Mouse (Mus musculus): ENCODE measurements around the gene Srsf2. TPM values are rescaled to one million over a fixed set of nuclear protein-coding genes. Genes with fewer than 3 reads are reported as not detected.

Srsf2 gene
- polyA plus RNA-seq, 1 experiment from 2014 or later = 818 TPM

DNA sequence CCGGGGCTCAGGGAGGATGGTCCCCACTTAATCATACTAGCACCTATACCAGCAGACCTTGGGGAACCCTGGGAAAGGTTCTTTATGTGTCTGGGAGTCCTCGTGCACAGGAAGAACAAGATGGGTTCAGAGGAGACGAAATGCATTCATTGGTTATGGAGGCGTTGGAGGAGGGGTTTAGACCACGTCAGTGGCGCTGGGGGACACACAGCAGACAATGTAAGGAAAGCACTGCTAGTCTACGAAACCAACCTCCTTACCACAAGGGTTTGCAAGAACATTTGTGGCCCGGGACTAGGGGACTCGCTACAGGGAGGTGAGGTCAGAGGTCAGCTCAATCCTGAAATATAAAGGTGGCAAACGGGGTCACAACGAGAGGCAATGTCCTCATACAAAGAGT is 42.4 kb downstream of the Srsf2 start:
- Histone ChIP-seq H3K9me3 (no peaks in the 10 kb centered on the region), H3K27me3 (ENCODE audit: insufficient read depth, poor library complexity, severe bottlenecking) (peaks cover 9% of the 10 kb centered on the region), H3K27ac (peak overlapping the region; percentile 93), H3K4me1 (replicated peaks) (peaks cover 77% of the 10 kb centered on the region), H3K36me3 (0 out of 2 replicates have a peak, but pooled peaks cover 2% of the 10 kb centered on the region), H3K4me3 (peak overlapping the region; percentile 48)
- 35% methylated on average over 11 of the region's 11 CpGs for WGBS
- no peak for DNase-seq (ENCODE audit: low spot score)

DNA sequence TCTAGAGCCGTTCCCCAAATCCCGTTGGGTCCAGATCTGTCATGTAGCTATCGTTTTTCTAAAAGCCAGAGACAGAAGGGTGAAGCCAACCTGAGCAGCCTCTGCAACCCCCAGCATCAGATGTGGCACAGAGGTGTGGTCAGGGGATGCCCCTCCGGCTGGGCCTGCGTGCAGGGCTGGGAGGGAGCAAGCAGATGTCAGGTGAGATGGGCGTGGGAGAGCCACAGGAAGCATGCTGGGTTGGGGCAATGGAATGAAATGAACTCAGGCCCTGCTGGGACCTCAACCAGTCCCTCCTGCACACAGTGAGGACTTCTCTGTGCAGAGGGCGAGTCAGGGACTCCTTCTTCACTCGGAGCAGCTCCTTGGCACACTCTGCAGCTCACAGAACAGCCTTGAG is 43.4 kb downstream of the Srsf2 start:
- Histone ChIP-seq H3K27ac (peak overlapping the region; percentile 93; the same call in 1 of the 2 replicates), H3K27me3 (ENCODE audit: insufficient read depth, poor library complexity, severe bottlenecking) (peaks cover 9% of the 10 kb centered on the region), H3K36me3 (0 out of 2 replicates have a peak, but pooled peaks cover 2% of the 10 kb centered on the region), H3K9me3 (no peaks in the 10 kb centered on the region), H3K4me1 (replicated peaks) (peaks cover 67% of the 10 kb centered on the region), H3K4me3 (no peak overlapping the region)
- 80% methylated on average over 8 of the region's 8 CpGs for WGBS
- DNase-seq (ENCODE audit: low spot score) = no peak

GRCm38 (mm10) chr11:116808811-116809395 is 44.0 kb downstream of the Srsf2 start:
- Histone ChIP-seq H3K4me3 (no peak overlapping the region), H3K27me3 (ENCODE audit: insufficient read depth, poor library complexity, severe bottlenecking) (peaks cover 9% of the 10 kb centered on the region), H3K9me3 (no peaks in the 10 kb centered on the region), H3K36me3 (0 out of 2 replicates have a peak, but pooled peaks cover 2% of the 10 kb centered on the region), H3K27ac (peak overlapping the region; percentile 66), H3K4me1 (replicated peaks) (peaks cover 60% of the 10 kb centered on the region)
- DNase-seq (ENCODE audit: low spot score) = no peak
- WGBS = 78% methylated on average over 11 of the region's 11 CpGs

- DNase-seq (ENCODE audit: low spot score) = peak; percentile 87
- Histone ChIP-seq H3K27me3 (ENCODE audit: insufficient read depth, poor library complexity, severe bottlenecking) (peaks cover 9% of the 10 kb centered on the region), H3K27ac (peak overlapping the region; percentile 69), H3K4me1 (replicated peaks) (peaks cover 52% of the 10 kb centered on the region), H3K36me3 (0 out of 2 replicates have a peak, but pooled peaks cover 2% of the 10 kb centered on the region), H3K9me3 (no peaks in the 10 kb centered on the region), H3K4me3 (no peak overlapping the region)
- WGBS = 27% methylated on average over 7 of the region's 7 CpGs
These were observed 44.8 kb downstream of the Srsf2 start for GRCm38 (mm10) chr11:116807938-116808606.

GRCm38 (mm10) chr11:116807526-116807925 is 45.4 kb downstream of the Srsf2 start:
- Histone ChIP-seq H3K27ac (peak overlapping the region; percentile 50; the same call in 1 of the 2 replicates), H3K27me3 (ENCODE audit: insufficient read depth, poor library complexity, severe bottlenecking) (peaks cover 9% of the 10 kb centered on the region), H3K9me3 (no peaks in the 10 kb centered on the region), H3K36me3 (0 out of 2 replicates have a peak, but pooled peaks cover 2% of the 10 kb centered on the region), H3K4me3 (no peak overlapping the region), H3K4me1 (replicated peaks) (peaks cover 47% of the 10 kb centered on the region)
- no peak for DNase-seq (ENCODE audit: low spot score)
- WGBS = 78% methylated on average over 3 of the region's 3 CpGs

- H3K27me3 ChIP-seq (ENCODE audit: insufficient read depth, poor library complexity, severe bottlenecking) = peaks cover 9% of the 10 kb centered on the region
- no peak overlapping the region for H3K27ac ChIP-seq
- 0 out of 2 replicates have a peak, but pooled peaks cover 2% of the 10 kb centered on the region for H3K36me3 ChIP-seq
- 80% methylated on average over 7 of the region's 7 CpGs for WGBS
- no peak overlapping the region for H3K4me3 ChIP-seq
- H3K4me1 ChIP-seq (replicated peaks) = peaks cover 43% of the 10 kb centered on the region
- no peaks in the 10 kb centered on the region for H3K9me3 ChIP-seq
- DNase-seq (ENCODE audit: low spot score) = no peak
These were observed 45.8 kb downstream of the Srsf2 start for GRCm38 (mm10) chr11:116807116-116807515.

- Histone ChIP-seq H3K27ac (no peak overlapping the region), H3K4me1 (replicated peaks) (peaks cover 35% of the 10 kb centered on the region), H3K9me3 (no peaks in the 10 kb centered on the region), H3K36me3 (0 out of 2 replicates have a peak, but pooled peaks cover 2% of the 10 kb centered on the region), H3K27me3 (ENCODE audit: insufficient read depth, poor library complexity, severe bottlenecking) (peaks cover 9% of the 10 kb centered on the region), H3K4me3 (no peak overlapping the region)
- 88% methylated on average over 15 of the region's 15 CpGs for WGBS
- no peak for DNase-seq (ENCODE audit: low spot score)
These were observed 46.5 kb downstream of the Srsf2 start for GRCm38 (mm10) chr11:116806136-116807071.

DNA sequence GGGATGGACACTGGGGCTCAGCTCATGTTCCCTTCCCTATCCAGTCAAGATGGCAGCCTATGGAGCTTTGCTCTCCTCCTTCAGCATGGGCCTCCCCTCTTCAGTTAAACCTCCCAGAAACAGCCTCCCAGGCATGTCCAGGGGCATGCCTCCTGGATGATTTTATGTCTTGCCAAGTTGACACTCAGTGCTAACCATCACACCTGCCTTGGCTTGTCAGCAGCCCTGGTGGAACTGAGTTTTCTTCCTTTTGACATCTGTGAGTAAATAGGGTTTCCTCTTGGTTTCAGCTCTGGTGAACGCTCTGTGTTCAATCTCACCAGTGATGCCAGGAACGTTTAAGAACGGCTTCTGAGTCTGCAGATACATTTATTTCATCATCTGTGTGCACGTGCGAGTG is 50.2 kb downstream of the Srsf2 start:
- no peak overlapping the region for H3K4me3 ChIP-seq
- H3K9me3 ChIP-seq = no peaks in the 10 kb centered on the region
- no peaks in the 10 kb centered on the region for H3K36me3 ChIP-seq
- DNase-seq (ENCODE audit: low spot score) = no peak
- no peak overlapping the region for H3K27ac ChIP-seq
- 91% methylated on average over 5 of the region's 5 CpGs for WGBS
- peaks cover 5% of the 10 kb centered on the region; the same call in 1 of the 2 replicates for H3K4me1 ChIP-seq (replicated peaks)
- H3K27me3 ChIP-seq (ENCODE audit: insufficient read depth, poor library complexity, severe bottlenecking) = no peaks in the 10 kb centered on the region

GRCm38 (mm10) chr11:116801106-116801505 is 51.8 kb downstream of the Srsf2 start:
- no peak for DNase-seq (ENCODE audit: low spot score)
- Histone ChIP-seq H3K4me1 (replicated peaks) (peaks cover 3% of the 10 kb centered on the region; the same call in 1 of the 2 replicates), H3K27ac (no peak overlapping the region), H3K9me3 (no peaks in the 10 kb centered on the region), H3K4me3 (no peak overlapping the region), H3K27me3 (ENCODE audit: insufficient read depth, poor library complexity, severe bottlenecking) (no peaks in the 10 kb centered on the region), H3K36me3 (no peaks in the 10 kb centered on the region)
- 74% methylated on average over 5 of the region's 5 CpGs for WGBS

Other genes starting within 250 kb of the Srsf2 start
- gene Rhbdf2, start 226.1 kb downstream of the Srsf2 start, polyA plus RNA-seq (2016; fragmentation: Nextera tagmentation; extraction: Ambion mirVana) = 3.8 and 6.6 TPM in 2 replicates
- 0.47 and 1.2 TPM in 2 replicates for gene Prcd, start 199.6 kb downstream of the Srsf2 start, polyA plus RNA-seq (2016; fragmentation: Nextera tagmentation; extraction: Ambion mirVana)
- gene Cygb, start 198.8 kb downstream of the Srsf2 start, polyA plus RNA-seq (2016; fragmentation: Nextera tagmentation; extraction: Ambion mirVana) = 3.5 and 3.8 TPM in 2 replicates
- gene St6galnac1, start 77.6 kb downstream of the Srsf2 start, polyA plus RNA-seq (2016; fragmentation: Nextera tagmentation; extraction: Ambion mirVana) = not detected in 2 replicates
- gene Mxra7, start 25.0 kb downstream of the Srsf2 start, polyA plus RNA-seq (2016; fragmentation: Nextera tagmentation; extraction: Ambion mirVana) = 30.6 and 71.7 TPM in 2 replicates
- gene Mettl23, start 9.8 kb downstream of the Srsf2 start, polyA plus RNA-seq (2016; fragmentation: Nextera tagmentation; extraction: Ambion mirVana) = 61.4 and 62.3 TPM in 2 replicates
- gene Jmjd6, start 9.6 kb downstream of the Srsf2 start, polyA plus RNA-seq (2016; fragmentation: Nextera tagmentation; extraction: Ambion mirVana) = 93.4 and 96.9 TPM in 2 replicates
- 25.6 and 27.5 TPM in 2 replicates for gene Mfsd11, start 654 bp downstream of the Srsf2 start, polyA plus RNA-seq (2016; fragmentation: Nextera tagmentation; extraction: Ambion mirVana)
- 6.3 and 12.8 TPM in 2 replicates for gene Mgat5b, start 65.8 kb upstream of the Srsf2 start, polyA plus RNA-seq (2016; fragmentation: Nextera tagmentation; extraction: Ambion mirVana)